Mouse (Mus musculus) embryonic fibroblast, embryonic 13.5 days (primary cell): ENCODE measurements at regions not wholly inside any gene's neighbourhood (a gene's known extent, or its start where the extent isn't known, plus 50 kb on each side); places are given as distances from the start of the nearest gene placed in this dataset.

Source experiments
- H3K27ac ChIP-seq: 2 replicates; pipeline ENCODE4 v1.5.1; 2012; ENCODE audit warnings: low read length, control low read depth, inconsistent platforms; ENCODE audit not compliant: insufficient read depth
- H3K4me1 ChIP-seq: 2 replicates; pipeline ENCODE4 v1.6.1; 2011; ENCODE audit warnings: low read length; ENCODE audit not compliant: control insufficient read depth, insufficient read depth
- H3K4me3 ChIP-seq: 2 replicates; pipeline ENCODE4 v1.5.1; 2011; ENCODE audit warnings: mild to moderate bottlenecking, control low read depth, low read length; ENCODE audit not compliant: insufficient read depth
- CTCF ChIP-seq: IDR thresholded peaks from 2 replicates; pipeline ENCODE4 v1.5.1; 2011; ENCODE audit warnings: mild to moderate bottlenecking, control low read depth, low read length, moderate library complexity, borderline replicate concordance; ENCODE audit not compliant: insufficient read depth
- POLR2A ChIP-seq: IDR thresholded peaks from 2 replicates; pipeline ENCODE4 v1.6.1; 2011; ENCODE audit warnings: low read depth, mild to moderate bottlenecking, control low read depth, low read length, moderate library complexity

DNA sequence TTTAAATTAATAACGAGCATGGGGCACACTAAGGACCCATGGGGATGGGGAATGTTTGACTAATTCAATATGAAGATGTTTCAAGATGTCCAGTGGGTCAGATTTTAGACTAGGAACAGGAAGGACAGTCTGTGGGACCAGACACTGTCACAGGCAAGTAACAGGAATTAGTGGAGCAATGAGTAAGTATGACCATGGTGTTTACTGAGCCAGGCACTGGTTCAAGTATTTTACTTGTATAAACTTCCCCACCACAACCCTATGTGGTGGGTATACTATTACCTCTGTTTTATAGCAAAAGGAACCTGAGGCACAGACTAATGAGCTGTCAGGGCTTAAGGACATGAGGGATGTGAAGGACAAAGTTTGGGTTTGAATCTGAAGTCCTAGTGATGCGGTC, 125.4 kb upstream of the Adra1d start:
- no peak for TF ChIP-seq CTCF
- Histone ChIP-seq H3K4me1 (peaks cover 6% of the 10 kb centered on the region; the same call in 1 of the 2 replicates), H3K4me3 (no peak overlapping the region), H3K27ac (peak overlapping the region; percentile 57; the same call in 1 of the 2 replicates)

DNA sequence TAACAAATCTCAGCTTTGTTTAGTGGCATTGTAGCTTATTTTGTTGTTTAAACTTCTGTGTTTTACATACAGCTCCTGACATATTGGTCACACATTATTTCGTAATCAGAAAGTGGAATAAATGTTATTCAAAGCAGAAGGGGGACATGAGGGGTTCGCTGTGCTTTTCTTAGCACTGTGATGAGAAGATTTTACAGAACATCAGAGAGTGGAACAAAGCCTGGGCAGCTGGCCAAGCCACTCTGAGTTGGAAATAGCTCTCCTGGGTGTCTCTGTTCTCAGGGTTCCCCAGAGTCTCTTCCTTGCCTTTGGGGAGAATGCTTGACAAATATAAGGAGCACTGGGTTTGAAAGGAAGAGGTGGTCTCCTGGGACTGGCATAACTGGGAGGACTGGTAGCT, 124.7 kb upstream of the Adra1d start:
- Histone ChIP-seq H3K4me3 (no peak overlapping the region), H3K4me1 (peaks cover 6% of the 10 kb centered on the region; the same call in 1 of the 2 replicates), H3K27ac (peak overlapping the region; percentile 27; the same call in 1 of the 2 replicates)
- no peak for TF ChIP-seq POLR2A
- no peak for TF ChIP-seq CTCF

DNA sequence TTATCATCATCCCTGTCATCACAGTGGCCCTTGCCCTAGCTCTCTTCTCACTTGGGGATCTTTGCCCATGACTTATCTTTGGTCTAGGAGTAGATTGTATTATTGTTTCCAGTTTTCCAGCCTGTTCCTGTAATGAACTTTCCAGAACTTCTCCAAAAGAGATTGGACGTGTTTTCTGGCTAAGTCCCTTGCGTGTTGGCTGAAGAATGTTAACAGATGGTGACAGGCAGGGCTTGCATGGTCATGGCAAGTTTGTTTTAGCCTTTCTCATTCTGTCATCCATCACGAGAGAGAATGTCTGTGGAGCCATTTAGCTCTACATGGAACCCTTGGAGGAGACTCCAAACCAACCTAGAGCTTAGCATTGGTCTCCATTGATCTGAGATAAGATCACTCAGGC, 123.2 kb upstream of the Adra1d start:
- TF ChIP-seq CTCF (no peak), POLR2A (no peak)
- Histone ChIP-seq H3K4me1 (peaks cover 6% of the 10 kb centered on the region; the same call in 1 of the 2 replicates), H3K4me3 (no peak overlapping the region), H3K27ac (no peak overlapping the region)

DNA sequence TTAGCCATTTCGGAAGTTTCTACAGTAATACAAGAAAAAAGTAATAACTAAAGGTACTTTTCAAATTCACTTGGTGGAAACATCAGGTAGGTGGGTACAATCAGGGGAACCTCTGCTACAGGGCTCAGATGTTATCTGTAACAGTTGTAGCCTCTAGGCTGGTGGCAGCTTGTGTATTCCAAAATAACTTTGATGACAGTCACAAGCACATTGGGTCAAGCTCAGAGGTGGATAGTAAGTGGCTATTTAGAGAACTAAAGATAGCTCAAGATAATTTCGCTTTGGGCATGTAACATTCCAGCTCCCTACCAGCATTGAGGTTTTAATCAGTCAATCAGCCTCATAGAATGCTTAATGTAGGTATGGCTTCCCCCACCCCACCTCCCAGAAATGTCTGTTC, 121.7 kb upstream of the Adra1d start:
- Histone ChIP-seq H3K27ac (no peak overlapping the region), H3K4me1 (peaks cover 6% of the 10 kb centered on the region; the same call in 1 of the 2 replicates), H3K4me3 (no peak overlapping the region)
- TF ChIP-seq POLR2A (no peak), CTCF (no peak)

DNA sequence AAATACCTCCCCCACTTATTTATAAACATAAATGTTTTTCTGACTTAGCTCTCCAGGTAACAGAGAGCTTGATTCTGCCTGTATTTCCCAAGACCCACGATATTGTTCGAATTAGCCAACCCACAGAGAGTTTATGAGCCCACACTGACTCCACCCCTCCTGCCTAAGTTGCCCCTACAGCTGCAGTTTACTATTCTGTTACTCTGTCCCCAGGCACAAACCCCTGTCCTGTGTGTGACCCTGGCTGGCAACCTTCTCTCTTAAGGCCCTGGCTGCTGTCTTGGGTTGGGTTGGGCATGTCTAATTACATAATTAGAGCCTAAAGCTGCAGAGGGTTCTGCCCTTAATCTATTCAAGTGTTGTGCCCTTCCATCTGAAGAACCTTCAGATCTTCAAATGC, 116.4 kb upstream of the Adra1d start:
- TF ChIP-seq POLR2A (no peak), CTCF (no peak)
- Histone ChIP-seq H3K27ac (no peak overlapping the region), H3K4me3 (no peak overlapping the region), H3K4me1 (peaks cover 3% of the 10 kb centered on the region; the same call in 1 of the 2 replicates)

DNA sequence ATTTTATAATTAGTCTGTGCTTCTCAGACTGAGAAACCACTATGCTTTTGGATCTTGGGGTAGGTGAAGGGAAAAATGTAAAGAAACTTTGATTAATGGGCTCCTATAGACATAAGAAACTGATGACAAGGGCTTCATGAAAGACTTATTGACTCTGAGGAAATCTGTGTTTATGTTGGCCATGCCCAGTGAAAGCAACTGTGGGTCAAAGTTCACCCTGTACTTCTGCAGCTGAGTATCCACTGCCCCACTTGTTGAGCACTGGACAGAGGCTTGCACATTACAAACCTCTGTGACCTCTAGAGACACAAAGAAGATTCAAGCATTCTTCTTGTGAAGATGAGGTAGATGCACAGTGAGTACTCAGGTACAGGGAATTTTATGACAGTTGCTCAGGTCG, 114.7 kb upstream of the Adra1d start:
- no peak overlapping the region for H3K4me3 ChIP-seq
- H3K4me1 ChIP-seq = peaks cover 8% of the 10 kb centered on the region
- H3K27ac ChIP-seq = no peak overlapping the region
- TF ChIP-seq POLR2A (no peak), CTCF (no peak)

DNA sequence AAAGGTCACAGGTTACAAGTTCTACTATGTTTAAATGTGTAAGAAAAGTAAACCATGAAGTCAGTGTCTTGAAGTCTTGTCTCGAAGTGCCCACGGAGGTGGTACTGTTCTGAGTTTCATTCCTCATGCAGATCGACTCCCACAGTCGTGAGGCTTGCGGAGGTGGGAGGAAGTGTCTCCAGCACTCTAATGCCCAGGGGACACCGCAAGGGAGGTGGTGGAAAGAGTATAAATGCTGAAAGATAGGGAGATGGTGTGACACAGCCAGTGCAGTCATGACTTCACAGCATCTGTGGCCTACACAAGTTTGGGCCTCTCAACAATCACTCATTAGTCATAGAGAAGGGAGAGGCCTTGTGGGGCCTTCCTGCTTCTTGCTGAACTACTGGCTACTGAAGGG, 112.8 kb upstream of the Adra1d start:
- peaks cover 8% of the 10 kb centered on the region for H3K4me1 ChIP-seq
- no peak for TF ChIP-seq CTCF
- TF ChIP-seq POLR2A = no peak
- no peak overlapping the region for H3K4me3 ChIP-seq
- no peak overlapping the region for H3K27ac ChIP-seq

DNA sequence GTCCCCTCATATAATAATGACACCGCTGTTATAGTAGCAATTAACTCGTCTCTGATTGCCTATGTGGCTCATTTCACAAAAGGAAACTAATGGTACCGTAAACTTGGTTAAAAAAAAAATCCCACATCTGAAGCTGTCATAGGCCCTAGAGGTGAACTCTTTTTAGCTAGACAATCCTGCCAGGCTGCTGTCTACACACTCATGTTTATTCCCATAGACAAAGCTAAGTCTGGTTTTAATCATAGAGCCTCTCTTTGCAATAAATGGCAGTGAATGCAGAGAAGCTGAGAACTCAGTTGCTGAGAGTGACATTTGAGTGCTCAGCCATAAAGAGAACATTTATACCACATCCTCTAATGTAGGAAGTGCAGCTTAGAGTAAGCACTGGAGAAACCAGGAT, 111.3 kb upstream of the Adra1d start:
- Histone ChIP-seq H3K4me1 (peaks cover 8% of the 10 kb centered on the region), H3K27ac (peak overlapping the region; percentile 96), H3K4me3 (no peak overlapping the region)
- TF ChIP-seq CTCF (no peak), POLR2A (no peak)

DNA sequence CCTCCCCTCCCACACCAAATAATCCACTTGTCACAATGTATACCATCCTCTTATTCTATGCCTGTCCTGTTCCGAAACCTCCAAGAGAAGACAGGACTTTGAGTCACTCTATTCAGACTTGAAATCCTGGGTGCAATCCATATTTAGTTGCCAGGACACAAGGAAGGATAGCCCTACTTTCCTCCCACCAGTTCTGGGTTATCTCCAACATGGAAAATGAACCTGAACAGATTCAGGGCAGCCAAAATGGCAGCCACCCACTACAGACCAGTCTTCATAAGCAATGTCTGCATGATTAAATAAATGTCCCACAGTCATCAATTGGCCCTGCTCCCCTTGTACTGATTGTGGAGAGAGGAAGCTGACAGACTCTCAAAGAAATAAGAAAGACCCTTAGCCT, 110.6 kb upstream of the Adra1d start:
- H3K4me1 ChIP-seq = peaks cover 8% of the 10 kb centered on the region
- TF ChIP-seq CTCF = no peak
- TF ChIP-seq POLR2A = no peak
- no peak overlapping the region for H3K4me3 ChIP-seq
- peak overlapping the region; percentile 96 for H3K27ac ChIP-seq

DNA sequence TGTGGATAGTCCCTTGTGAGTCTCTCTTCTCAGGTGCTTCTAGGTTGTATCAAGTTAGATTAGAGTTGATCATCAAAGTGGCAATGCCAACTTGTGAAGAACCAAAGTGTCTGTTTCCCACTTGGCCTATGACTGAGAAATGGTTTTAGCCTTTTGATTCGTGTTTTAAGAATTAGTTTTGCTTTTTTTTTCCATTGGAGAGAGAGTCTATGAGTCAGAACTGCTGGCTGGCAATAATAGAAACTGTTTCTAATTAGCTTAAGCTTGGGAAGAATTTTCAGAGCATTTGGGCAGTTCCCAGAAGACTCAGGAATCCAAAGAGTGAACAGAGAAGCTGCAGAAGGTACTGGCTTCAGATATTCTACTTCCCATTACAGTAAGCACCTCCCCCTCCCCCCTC, 110.1 kb upstream of the Adra1d start:
- Histone ChIP-seq H3K4me3 (no peak overlapping the region), H3K27ac (peak overlapping the region; percentile 96), H3K4me1 (peaks cover 8% of the 10 kb centered on the region)
- TF ChIP-seq POLR2A (no peak), CTCF (no peak)

DNA sequence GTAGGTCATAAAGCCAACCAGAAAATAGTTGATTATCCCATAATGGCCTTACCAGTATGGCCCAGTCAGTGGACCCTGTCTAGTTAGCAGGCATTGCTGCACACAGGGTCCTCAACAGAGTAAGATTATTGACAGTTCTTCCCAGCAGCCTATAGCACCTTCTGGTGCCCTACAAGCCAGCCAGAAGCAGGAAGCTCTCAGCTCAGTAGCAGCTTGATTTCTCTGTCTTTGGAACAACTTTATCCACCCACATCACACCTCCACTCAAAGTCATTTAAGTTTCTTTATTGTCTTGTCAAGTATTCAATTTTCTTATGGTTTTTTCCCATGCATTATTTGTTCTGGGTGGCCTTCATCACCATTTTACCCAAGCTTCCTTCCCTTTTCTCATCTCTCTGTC, 108.8 kb upstream of the Adra1d start:
- Histone ChIP-seq H3K4me3 (no peak overlapping the region), H3K27ac (no peak overlapping the region), H3K4me1 (peaks cover 8% of the 10 kb centered on the region)
- no peak for TF ChIP-seq CTCF
- TF ChIP-seq POLR2A = no peak
